Mouse (Mus musculus): ENCODE measurements around the gene 3110082I17Rik.

- no peak for TF ChIP-seq CTCF (conservative IDR thresholded peaks at IDR 0.05; ENCODE audit: low read length)
- no peak for TF ChIP-seq POU5F1 (IDR thresholded peaks at IDR 0.05; ENCODE audit: borderline replicate concordance, low read length)
- TF ChIP-seq NANOG (IDR thresholded peaks at IDR 0.05; ENCODE audit: borderline replicate concordance, low read length): no peak
These were observed 17.9 kb downstream of the 3110082I17Rik start for GRCm38 (mm10) chr5:139442428-139442827.
